Mouse (Mus musculus) heart, postnatal 36 days (tissue): ENCODE measurements around the gene Cyb561d2. TPM values are rescaled to one million over a fixed set of nuclear protein-coding genes. Genes with fewer than 3 reads are reported as not detected.
"Not testable (repeated sequence)": the region's sequence is repeated elsewhere in the genome, so short reads cannot be mapped to it uniquely, and the experiment has no call there.

Source experiments
- DNase-seq, 2 experiments: peaks; one replicate each; pipeline ENCODE4 v3.0.0; 2021 to 2022
- intact Hi-C: fragments of 180-260 bp; cut with DNase I; formaldehyde crosslinking; loops from one replicate; pipeline ENCODE4 v1.15.1; 2025
- total RNA-seq, 2 experiments: library from RNA; stranded (reverse); gene quantifications; 2 replicates each; pipeline ENCODE4 v1.2.3; 2021

Gene Cyb561d2
- total RNA-seq, 2 experiments from 2014 or later: 4.7 to 5.3 TPM

- DNase-seq: no peak
- intact Hi-C loops: no loop called here
Measured at GRCm38 (mm10) chr9:107572327-107572662, 30.3 kb upstream of the Cyb561d2 start.

DNA sequence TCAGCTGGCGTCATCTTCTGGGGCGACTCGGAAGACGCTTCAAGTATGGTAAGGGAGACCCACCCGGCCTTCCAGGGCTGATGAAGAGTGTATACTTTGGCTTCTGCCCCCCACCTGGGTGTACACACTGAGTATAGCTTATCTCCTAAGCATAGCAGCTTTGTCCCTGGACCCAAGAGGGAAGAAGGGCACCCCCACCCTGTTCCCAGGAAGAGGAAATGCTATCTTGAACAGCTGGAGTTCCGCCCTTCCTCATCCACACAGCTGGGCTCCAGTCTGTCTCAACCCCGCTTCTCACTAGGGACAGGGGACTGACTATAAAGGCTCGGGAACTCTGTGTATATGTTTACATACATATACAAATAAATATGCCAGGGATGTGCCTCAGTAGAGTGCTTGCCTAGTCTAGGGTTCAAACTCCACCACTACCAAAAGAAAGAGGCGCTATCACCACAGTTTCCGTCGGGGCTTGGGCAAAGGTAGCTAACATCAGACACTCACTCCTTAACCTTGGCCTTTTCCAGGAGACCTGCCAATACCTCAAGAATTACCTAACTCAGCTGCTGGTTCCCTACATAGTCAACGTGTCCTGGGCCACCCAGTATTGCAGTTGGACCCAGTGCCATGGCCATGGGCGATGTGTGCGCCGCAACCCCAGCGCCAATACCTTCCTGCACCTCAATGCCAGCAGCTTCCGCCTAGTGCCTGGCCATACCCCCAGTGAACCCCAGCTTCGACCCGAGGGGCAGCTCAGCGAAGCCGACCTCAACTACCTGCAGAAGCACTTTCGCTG is 29.7 kb upstream of the Cyb561d2 start:
- intact Hi-C loops: no loop called here

DNA sequence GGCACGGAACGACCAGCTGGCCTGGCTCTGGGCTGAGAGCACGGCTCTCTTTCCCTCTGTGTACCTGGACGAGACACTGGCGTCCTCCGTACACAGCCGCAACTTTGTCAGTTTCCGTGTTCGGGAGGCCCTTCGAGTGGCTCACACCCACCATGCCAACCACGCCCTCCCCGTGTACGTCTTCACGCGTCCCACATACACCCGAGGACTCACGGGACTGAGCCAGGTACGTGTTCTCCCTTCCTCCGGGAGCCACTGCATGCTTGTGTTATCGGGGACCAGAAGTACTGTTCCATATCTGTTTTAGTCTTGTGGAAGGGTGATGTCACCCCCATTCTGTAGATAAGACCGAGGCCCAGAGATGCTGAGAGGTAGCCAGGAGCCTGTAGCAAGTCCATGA is 28.9 kb upstream of the Cyb561d2 start:
- intact Hi-C loops: no loop called here
- no peak for DNase-seq

More for the DNA sequence above, 29.7 kb upstream of the Cyb561d2 start:
- DNase-seq: peak in 1 of 2 experiments; percentile 49

GRCm38 (mm10) chr9:107570016-107570415 is 28.0 kb upstream of the Cyb561d2 start:
- intact Hi-C loops: no loop called here
- DNase-seq: no peak

DNA sequence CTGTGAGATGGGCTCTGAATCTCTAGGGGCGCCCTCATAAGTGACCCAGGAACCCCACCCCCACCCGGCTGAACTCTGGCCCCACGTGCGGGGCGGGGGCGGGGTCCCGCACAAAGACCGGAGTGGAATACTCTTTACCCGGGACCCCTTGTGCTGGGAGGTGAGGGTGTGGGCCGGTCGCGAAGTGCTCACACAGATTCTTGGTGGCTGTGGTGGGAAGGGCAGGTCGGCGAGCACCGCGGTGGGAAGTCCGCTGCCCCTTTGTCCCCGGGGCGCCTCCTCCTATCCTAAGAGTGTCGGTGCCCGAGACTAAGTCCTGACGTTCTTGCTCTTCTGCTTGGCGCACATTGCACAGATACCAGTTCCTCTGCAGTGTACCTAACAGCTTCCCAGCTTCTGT is 27.3 kb upstream of the Cyb561d2 start:
- intact Hi-C loops: loop anchor here (1.0 to 5.0 kb wide), 2 partner anchors 11 to 63 kb away; partner anchors contain the start of gene Hyal3
- no peak for DNase-seq

GRCm38 (mm10) chr9:107568331-107569261 is 26.6 kb upstream of the Cyb561d2 start:
- DNase-seq: peak; percentile 83 to 90
- intact Hi-C loops: loop anchor here (1.0 to 5.0 kb wide), 2 partner anchors 12 to 64 kb away; partner anchors contain the start of gene Hyal3

DNA sequence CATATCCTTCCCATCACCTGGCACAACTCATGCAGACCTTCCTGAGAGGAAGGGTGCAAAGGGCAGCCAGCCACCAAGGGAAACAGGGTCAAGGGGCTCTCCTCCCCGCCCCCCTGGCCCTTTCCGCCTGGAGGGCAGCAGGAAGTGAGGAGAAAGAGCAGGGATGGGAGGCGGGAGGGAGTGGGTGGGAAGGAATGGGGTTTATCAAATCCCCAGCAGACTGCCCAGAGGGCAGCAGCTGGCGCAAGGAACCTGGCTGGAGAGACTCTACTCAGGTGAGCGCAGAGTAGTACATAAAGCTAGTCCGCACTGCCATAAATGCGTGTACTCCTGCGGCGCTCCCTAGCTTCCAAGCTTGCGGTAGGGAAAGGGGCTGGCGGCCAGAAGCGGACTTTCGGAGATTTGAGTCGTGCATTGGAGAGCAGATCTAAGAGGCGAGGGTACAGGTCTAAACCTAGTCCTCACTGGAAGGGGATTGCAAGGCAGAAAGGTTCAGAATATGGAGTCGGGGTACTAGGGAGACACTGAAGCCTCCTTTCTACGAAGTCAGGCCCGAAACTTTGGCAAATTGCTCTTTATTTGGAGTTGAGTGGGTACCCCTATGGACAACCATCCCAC is 25.8 kb upstream of the Cyb561d2 start, which contains the start of gene Hyal2:
Hyal2 (plus strand) TSS at position 244 of the 618 bp plus-strand sequence.
- DNase-seq: peak in 1 of 2 experiments; percentile 53
- intact Hi-C loops: loop anchor here (5.0 kb wide), 1 partner anchor 64 kb away; no protein-coding TSS in a partner anchor

DNA sequence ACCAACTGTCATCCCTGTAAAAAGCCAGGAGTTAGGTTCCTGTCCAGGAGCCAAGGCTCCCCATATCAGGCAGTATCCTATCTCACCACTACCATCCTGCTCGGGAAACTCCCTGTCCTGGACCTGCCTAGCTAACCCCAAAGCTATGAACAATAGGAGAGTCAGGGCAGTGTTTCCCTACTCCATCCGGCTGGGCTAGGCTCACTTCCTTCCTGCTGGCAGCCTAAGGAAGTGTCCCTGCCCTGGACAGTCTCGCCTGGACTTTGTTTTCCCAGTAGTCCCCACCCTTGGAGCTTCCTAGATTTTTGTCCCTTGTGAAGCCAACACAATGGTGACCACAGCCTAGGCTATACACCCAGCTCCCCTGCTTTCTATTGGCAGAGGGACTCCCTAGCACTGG is 24.9 kb upstream of the Cyb561d2 start:
- intact Hi-C loops: loop anchor here (5.0 kb wide), 1 partner anchor 65 kb away; no protein-coding TSS in a partner anchor
- peak; percentile 61 to 62 for DNase-seq

- intact Hi-C loops: loop anchor here (5.0 kb wide), 1 partner anchor 66 kb away; no protein-coding TSS in a partner anchor
- peak; percentile 86 to 93 for DNase-seq
Measured at GRCm38 (mm10) chr9:107566041-107566709, 24.2 kb upstream of the Cyb561d2 start.

DNA sequence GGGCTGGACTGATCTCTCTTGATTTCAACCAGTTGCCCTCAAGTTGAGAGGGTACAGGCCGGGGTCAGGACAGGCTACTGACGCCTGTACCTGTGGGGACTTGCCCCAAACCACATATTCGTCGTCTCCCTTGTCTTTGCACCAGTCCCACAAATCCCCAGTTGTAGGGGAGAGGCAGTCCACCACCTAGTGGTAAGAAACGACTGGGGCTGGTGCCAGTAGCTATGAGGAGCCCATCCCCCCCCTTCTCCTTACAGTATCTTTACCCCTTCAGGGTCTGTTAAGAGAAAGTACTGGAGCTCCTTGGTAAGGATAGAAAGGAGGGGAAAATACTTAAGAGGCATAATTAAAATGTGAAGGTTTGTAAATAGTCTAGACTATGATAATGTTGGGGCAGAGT is 23.6 kb upstream of the Cyb561d2 start:
- intact Hi-C loops: loop anchor here (5.0 kb wide), 1 partner anchor 67 kb away; no protein-coding TSS in a partner anchor
- DNase-seq: not testable (repeated sequence)

- intact Hi-C loops: no loop called here
Measured at GRCm38 (mm10) chr9:107563029-107563581, 21.1 kb upstream of the Cyb561d2 start, which contains the start of gene Tusc2. Gene Tusc2 (plus strand): TSS chr9:107563255.

GRCm38 (mm10) chr9:107556346-107556745 is 14.4 kb upstream of the Cyb561d2 start:
- intact Hi-C loops: no loop called here

More at GRCm38 (mm10) chr9:107563029-107563581, 21.1 kb upstream of the Cyb561d2 start, which contains the start of gene Tusc2:
- peak; percentile 92 to 93 for DNase-seq

GRCm38 (mm10) chr9:107555701-107556100 is 13.7 kb upstream of the Cyb561d2 start:
- intact Hi-C loops: no loop called here
- no peak for DNase-seq

More at GRCm38 (mm10) chr9:107556346-107556745, 14.4 kb upstream of the Cyb561d2 start:
- DNase-seq: no peak

DNA sequence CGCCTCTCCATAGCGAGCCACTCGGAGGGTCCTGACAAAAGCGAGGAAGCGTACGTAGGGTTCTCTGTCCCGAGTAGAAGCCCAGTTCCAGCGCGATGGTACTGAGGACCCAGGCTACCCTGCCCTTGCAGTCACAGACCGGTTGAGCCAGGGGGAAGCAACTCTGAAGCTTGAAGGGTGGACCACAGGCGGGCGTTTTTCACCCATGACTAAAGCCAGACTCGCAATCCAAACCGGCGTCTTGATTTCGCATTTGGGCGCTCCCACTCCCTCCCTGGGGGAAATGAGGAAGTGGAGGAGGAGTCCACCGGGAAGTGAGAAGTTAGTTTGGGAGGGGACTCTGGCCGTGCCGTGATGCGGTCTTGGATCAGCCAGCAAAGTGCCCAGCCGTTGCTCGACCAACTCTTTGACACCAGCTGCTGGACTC is 13.1 kb upstream of the Cyb561d2 start:
- DNase-seq: peak; percentile 71 to 81
- intact Hi-C loops: no loop called here

- intact Hi-C loops: no loop called here
- peak; percentile 91 for DNase-seq
Measured at GRCm38 (mm10) chr9:107554319-107554825, 12.4 kb upstream of the Cyb561d2 start.

DNA sequence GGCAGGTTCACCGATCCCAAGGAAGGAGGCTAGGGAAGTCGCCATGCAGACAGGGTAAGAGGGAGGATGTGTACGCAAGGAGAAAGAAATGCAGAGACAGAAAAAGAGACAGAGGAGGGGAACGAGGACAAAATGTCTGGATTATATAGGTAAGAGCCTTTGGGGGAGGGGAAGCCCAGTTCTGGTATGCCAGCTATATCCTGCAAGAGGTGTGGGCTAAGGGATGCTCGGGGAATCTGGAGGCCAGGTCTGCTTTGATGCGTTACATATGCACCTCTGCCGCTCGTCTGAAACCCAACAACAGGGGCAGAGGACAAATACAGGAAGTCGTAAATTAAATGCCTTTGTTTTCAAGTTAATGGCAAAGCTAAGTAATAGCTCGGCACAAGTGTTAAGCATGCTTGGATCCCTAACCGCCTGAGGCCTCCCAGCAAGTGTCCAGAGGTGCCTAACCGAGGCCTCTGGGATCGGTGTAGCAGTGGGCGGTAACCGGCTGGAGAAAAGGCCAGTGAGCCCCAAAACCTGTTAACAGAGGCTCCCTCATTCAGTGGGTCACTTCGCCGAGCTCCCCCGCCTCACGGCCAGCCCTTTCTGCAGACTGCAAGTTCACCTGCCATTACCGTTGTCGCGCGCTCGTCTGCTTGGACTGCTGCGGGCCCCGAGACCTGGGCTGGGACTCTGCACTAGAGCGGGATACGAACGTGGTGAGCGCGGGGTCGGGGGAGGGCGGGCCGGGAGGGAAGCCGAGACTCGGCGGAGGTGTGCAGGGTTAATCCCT is 11.7 kb upstream of the Cyb561d2 start:
- no peak for DNase-seq
- intact Hi-C loops: no loop called here

GRCm38 (mm10) chr9:107552690-107553393 is 10.8 kb upstream of the Cyb561d2 start:
- intact Hi-C loops: no loop called here
- no peak for DNase-seq
